Mouse (Mus musculus): ENCODE results near the gene Ccr9. TPM values are rescaled to one million over a fixed set of nuclear protein-coding genes. Genes with fewer than 3 reads are reported as not detected.
"Not testable (repeated sequence)": the region's sequence is repeated elsewhere in the genome, so short reads cannot be mapped to it uniquely, and the experiment has no call there.

Ccr9 gene
- polyA plus RNA-seq, 1 experiment from 2014 or later: 0.04 TPM

DNA sequence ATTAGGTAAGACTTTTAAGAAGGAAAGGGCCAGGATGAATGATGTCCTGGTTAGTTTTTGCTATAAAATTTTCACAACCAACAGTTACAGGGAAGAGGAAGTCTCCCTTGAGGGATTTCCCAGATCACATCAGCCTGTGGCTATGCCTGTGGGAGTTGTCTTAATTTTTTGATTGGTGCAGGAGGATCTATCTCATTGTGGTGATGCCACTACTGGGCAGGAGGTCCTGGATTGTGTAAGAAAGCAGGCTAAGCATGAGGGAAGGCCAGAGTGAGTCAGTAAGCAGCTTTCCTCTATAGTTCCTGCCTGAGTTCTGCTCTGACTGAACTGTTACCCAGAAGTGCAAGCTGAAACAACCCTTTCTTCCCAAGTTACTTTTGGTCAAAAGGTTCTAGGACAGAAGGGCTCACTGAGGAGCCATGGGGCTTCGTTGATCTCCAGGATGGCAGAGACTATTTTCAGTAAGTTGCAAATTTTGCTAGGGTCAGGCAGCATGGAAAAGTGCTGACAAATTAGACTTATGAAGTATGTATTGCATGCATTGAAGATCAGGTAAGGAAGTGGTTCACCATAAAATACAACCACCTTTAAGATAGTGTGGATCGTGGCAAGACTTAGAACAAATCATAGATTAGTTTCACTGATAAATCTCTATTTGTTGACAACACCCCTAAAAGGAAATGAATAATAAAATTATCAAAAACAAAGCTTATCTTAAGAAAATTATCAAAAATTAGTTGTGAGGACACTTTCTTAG, 44.7 kb downstream of the Ccr9 start:
- Histone ChIP-seq H3K9me3 (no peaks in the 10 kb centered on the region), H3K27me3 (ENCODE audit: poor library complexity, severe bottlenecking) (no peaks in the 10 kb centered on the region), H3K4me1 (peaks cover 2% of the 10 kb centered on the region; the same call in 1 of the 2 replicates), H3K36me3 (replicated peaks) (no peaks in the 10 kb centered on the region), H3K27ac (no peak overlapping the region), H3K4me3 (no peak overlapping the region)
- WGBS: 75% methylated on average over 2 of the region's 2 CpGs
- DNase-seq (ENCODE audit: extremely low spot score, low spot score): no peak

GRCm38 (mm10) chr9:123731271-123731670, 53.0 kb downstream of the Ccr9 start:
- H3K9me3 ChIP-seq: no peaks in the 10 kb centered on the region
- DNase-seq (ENCODE audit: extremely low spot score, low spot score): no peak
- no peaks in the 10 kb centered on the region for H3K27me3 ChIP-seq (ENCODE audit: poor library complexity, severe bottlenecking)
- H3K36me3 ChIP-seq (replicated peaks): no peaks in the 10 kb centered on the region
- no peaks in the 10 kb centered on the region for H3K4me1 ChIP-seq
- H3K27ac ChIP-seq: no peak overlapping the region
- WGBS: 82% methylated on average over 3 of the region's 3 CpGs
- H3K4me3 ChIP-seq: no peak overlapping the region

DNA sequence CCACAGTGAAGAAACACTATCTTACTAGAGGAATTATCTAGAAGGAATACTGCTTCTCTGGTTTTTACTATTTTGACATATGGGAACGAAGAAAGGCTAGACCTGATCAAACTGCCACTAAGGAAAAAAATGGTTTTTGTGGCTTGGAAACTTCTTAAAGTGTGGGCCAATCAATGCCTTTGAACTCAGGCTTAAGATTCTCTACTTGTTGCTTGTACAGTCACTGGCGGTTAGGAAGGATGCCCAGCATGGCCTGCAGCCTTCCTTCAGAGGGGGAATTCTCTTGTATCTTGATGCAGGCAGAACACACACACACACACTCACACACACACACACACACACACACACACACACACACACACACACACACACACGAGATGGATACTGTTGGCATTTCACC, 55.9 kb downstream of the Ccr9 start:
- Histone ChIP-seq H3K4me1 (no peaks in the 10 kb centered on the region), H3K27me3 (ENCODE audit: poor library complexity, severe bottlenecking) (no peaks in the 10 kb centered on the region), H3K9me3 (no peaks in the 10 kb centered on the region), H3K4me3 (no peak overlapping the region), H3K36me3 (replicated peaks) (no peaks in the 10 kb centered on the region), H3K27ac (no peak overlapping the region)
- DNase-seq (ENCODE audit: extremely low spot score, low spot score): no peak
- WGBS: 86% methylated on average over 3 of the region's 3 CpGs

- Histone ChIP-seq H3K36me3 (replicated peaks) (no peaks in the 10 kb centered on the region), H3K27me3 (ENCODE audit: poor library complexity, severe bottlenecking) (no peaks in the 10 kb centered on the region), H3K4me1 (no peaks in the 10 kb centered on the region), H3K27ac (no peak overlapping the region), H3K9me3 (no peaks in the 10 kb centered on the region), H3K4me3 (no peak overlapping the region)
- WGBS: 86% methylated on average over 4 of the region's 4 CpGs
- no peak for DNase-seq (ENCODE audit: extremely low spot score, low spot score)
Measured at GRCm38 (mm10) chr9:123740799-123741198, 62.6 kb downstream of the Ccr9 start.

DNA sequence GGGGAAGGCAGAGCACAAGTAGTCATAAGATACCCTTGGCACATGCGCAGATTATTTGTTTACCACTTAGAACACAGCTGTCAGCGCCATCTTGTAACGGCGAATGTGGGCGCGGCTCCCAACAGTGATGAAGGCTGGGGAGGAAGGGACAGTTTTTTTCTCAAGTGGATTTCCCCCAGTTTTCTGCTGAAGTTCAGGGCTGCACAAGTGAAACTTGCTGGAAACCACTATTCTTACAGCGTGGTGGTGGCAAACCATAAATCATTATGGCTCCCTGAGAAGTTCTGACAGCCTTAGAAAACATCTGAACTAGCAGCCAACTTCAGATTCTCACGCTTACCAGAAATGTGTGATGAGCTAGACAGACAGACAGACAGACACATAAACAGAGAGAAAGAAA, 71.4 kb downstream of the Ccr9 start:
- not testable (repeated sequence) for H3K4me1 ChIP-seq; DNase-seq (ENCODE audit: extremely low spot score, low spot score); H3K36me3 ChIP-seq (replicated peaks); H3K4me3 ChIP-seq; H3K9me3 ChIP-seq; H3K27me3 ChIP-seq (ENCODE audit: poor library complexity, severe bottlenecking); H3K27ac ChIP-seq
- WGBS: 97% methylated on average over 8 of the region's 8 CpGs

DNA sequence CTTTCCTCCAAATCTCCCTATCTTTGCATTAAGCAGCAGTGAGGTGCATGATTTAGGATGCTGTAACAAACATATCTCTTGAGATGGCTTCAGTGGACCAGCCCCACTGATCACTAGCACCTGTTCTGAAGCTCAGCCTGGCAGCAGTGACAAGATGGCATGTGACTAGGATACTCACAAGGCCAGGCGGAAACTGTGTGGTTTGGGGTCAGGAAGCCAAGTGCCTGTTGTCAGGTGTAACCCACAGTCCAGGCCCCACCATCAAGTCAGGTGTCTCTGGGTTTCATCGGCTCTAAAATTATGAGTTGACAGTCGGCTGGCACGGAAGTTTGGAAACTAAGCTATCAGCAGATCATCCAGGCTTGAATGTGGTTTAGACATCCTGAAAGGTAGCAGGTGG, 76.1 kb downstream of the Ccr9 start:
- no peaks in the 10 kb centered on the region for H3K4me1 ChIP-seq
- H3K9me3 ChIP-seq: no peaks in the 10 kb centered on the region
- no peaks in the 10 kb centered on the region for H3K36me3 ChIP-seq (replicated peaks)
- no peaks in the 10 kb centered on the region for H3K27me3 ChIP-seq (ENCODE audit: poor library complexity, severe bottlenecking)
- DNase-seq (ENCODE audit: extremely low spot score, low spot score): no peak
- no peak overlapping the region for H3K27ac ChIP-seq
- H3K4me3 ChIP-seq: no peak overlapping the region
- 90% methylated on average over 4 of the region's 4 CpGs for WGBS

- H3K27ac ChIP-seq: no peak overlapping the region
- no peak for DNase-seq (ENCODE audit: extremely low spot score, low spot score)
Measured at GRCm38 (mm10) chr9:123756752-123757151, 78.5 kb downstream of the Ccr9 start.

DNA sequence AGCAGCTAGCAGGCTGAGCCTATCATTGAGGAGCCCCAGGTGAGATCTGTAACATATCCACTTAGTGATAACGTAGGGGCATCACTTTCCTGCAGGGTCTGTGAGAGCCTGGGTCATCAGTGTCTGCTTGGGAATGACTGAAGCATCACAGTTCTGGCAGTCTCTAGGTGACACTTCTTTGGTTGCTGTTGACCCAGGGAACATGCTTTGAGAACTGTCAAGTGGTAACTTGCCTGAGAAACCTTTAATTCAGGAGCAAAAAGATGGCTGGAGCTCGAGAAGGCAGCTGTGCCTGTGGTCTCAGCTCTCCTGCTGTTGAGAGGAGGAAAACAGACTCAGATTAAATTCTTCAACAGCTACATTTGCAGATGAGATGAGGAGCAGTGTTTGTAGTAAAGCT, 79.1 kb downstream of the Ccr9 start:
- Histone ChIP-seq H3K4me1 (no peaks in the 10 kb centered on the region), H3K4me3 (no peak overlapping the region), H3K27ac (no peak overlapping the region), H3K27me3 (ENCODE audit: poor library complexity, severe bottlenecking) (no peaks in the 10 kb centered on the region), H3K9me3 (no peaks in the 10 kb centered on the region), H3K36me3 (replicated peaks) (no peaks in the 10 kb centered on the region)
- WGBS: 73% methylated on average over 2 of the region's 2 CpGs
- no peak for DNase-seq (ENCODE audit: extremely low spot score, low spot score)

More at GRCm38 (mm10) chr9:123756752-123757151, 78.5 kb downstream of the Ccr9 start:
- Histone ChIP-seq H3K27me3 (ENCODE audit: poor library complexity, severe bottlenecking) (no peaks in the 10 kb centered on the region), H3K9me3 (no peaks in the 10 kb centered on the region), H3K4me1 (no peaks in the 10 kb centered on the region), H3K36me3 (replicated peaks) (no peaks in the 10 kb centered on the region), H3K4me3 (no peak overlapping the region)
- WGBS: 85% methylated on average over 3 of the region's 3 CpGs

GRCm38 (mm10) chr9:123758156-123758555, 79.9 kb downstream of the Ccr9 start:
- Histone ChIP-seq H3K27ac (no peak overlapping the region), H3K4me3 (no peak overlapping the region), H3K36me3 (replicated peaks) (no peaks in the 10 kb centered on the region), H3K9me3 (no peaks in the 10 kb centered on the region), H3K4me1 (no peaks in the 10 kb centered on the region), H3K27me3 (ENCODE audit: poor library complexity, severe bottlenecking) (no peaks in the 10 kb centered on the region)
- no peak for DNase-seq (ENCODE audit: extremely low spot score, low spot score)
- 86% methylated on average over 1 of the region's 1 CpGs for WGBS

- no peaks in the 10 kb centered on the region for H3K4me1 ChIP-seq
- no peaks in the 10 kb centered on the region for H3K27me3 ChIP-seq (ENCODE audit: poor library complexity, severe bottlenecking)
- H3K4me3 ChIP-seq: no peak overlapping the region
- H3K9me3 ChIP-seq: no peaks in the 10 kb centered on the region
- H3K36me3 ChIP-seq (replicated peaks): no peaks in the 10 kb centered on the region
- H3K27ac ChIP-seq: no peak overlapping the region
- 85% methylated on average over 4 of the region's 4 CpGs for WGBS
- DNase-seq (ENCODE audit: extremely low spot score, low spot score): no peak
Measured at GRCm38 (mm10) chr9:123758645-123759044, 80.4 kb downstream of the Ccr9 start.

- Histone ChIP-seq H3K4me1 (no peaks in the 10 kb centered on the region), H3K27ac (no peak overlapping the region), H3K4me3 (no peak overlapping the region), H3K9me3 (no peaks in the 10 kb centered on the region), H3K27me3 (ENCODE audit: poor library complexity, severe bottlenecking) (no peaks in the 10 kb centered on the region), H3K36me3 (replicated peaks) (no peaks in the 10 kb centered on the region)
- no peak for DNase-seq (ENCODE audit: extremely low spot score, low spot score)
- WGBS: 91% methylated on average over 3 of the region's 3 CpGs
Measured at GRCm38 (mm10) chr9:123760806-123761205, 82.6 kb downstream of the Ccr9 start.

DNA sequence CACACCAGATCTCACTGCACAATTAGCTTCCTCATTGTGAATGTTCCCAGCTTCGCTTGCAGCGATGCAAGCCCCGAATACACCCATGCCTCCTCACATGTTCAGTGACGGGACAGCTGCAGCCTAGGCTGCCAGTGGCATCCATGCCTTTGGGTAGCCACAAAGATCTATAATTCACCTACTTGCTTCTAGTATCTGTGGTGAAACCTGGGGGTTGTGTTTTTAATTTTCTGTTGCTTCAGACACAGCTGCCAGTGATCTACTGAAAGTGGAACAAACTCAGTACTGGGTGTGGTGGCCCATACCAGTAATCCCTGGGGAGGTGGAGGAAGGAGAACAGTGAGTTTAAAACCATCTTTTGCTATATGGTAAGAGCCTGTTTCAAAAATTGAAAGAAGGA, 84.6 kb downstream of the Ccr9 start:
- H3K36me3 ChIP-seq (replicated peaks): no peaks in the 10 kb centered on the region
- DNase-seq (ENCODE audit: extremely low spot score, low spot score): no peak
- H3K9me3 ChIP-seq: no peaks in the 10 kb centered on the region
- no peak overlapping the region for H3K27ac ChIP-seq
- no peaks in the 10 kb centered on the region for H3K27me3 ChIP-seq (ENCODE audit: poor library complexity, severe bottlenecking)
- no peak overlapping the region for H3K4me3 ChIP-seq
- no peaks in the 10 kb centered on the region for H3K4me1 ChIP-seq
- 91% methylated on average over 4 of the region's 4 CpGs for WGBS

DNA sequence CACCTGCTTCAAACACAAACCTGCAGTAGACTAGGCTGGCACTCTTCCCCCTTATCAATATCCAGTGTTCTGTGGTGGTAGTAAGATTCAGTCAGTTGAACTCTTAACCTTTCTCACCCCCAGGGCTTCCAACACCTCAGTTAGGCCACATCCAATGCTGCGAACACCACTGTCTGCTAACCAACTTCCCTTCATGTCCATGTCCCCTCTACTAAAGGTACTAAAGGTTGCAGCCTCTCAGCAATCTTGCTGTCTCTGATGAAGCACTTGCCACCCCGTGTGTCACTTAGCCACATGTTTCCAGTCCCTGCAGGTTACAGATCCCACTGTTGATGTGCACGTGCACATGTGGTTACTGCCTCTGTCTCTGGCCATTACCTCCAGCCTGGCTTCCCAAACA, 85.5 kb downstream of the Ccr9 start:
- H3K27ac ChIP-seq: no peak overlapping the region
- no peaks in the 10 kb centered on the region for H3K4me1 ChIP-seq
- 79% methylated on average over 3 of the region's 3 CpGs for WGBS
- H3K27me3 ChIP-seq (ENCODE audit: poor library complexity, severe bottlenecking): no peaks in the 10 kb centered on the region
- no peaks in the 10 kb centered on the region for H3K9me3 ChIP-seq
- DNase-seq (ENCODE audit: extremely low spot score, low spot score): no peak
- H3K4me3 ChIP-seq: no peak overlapping the region
- H3K36me3 ChIP-seq (replicated peaks): no peaks in the 10 kb centered on the region

- Histone ChIP-seq H3K27ac (no peak overlapping the region), H3K4me1 (no peaks in the 10 kb centered on the region), H3K4me3 (no peak overlapping the region), H3K27me3 (ENCODE audit: poor library complexity, severe bottlenecking) (no peaks in the 10 kb centered on the region), H3K9me3 (no peaks in the 10 kb centered on the region), H3K36me3 (replicated peaks) (no peaks in the 10 kb centered on the region)
- no peak for DNase-seq (ENCODE audit: extremely low spot score, low spot score)
- WGBS: 92% methylated on average over 3 of the region's 3 CpGs
Measured at GRCm38 (mm10) chr9:123766996-123767395, 88.8 kb downstream of the Ccr9 start.

All from forebrain, embryonic 10.5 days (tissue).